Mouse (Mus musculus) inflammation-experienced regulatory T-cells, adult 6 months (primary cell): ENCODE data around the gene Dner. TPM values are rescaled to one million over a fixed set of nuclear protein-coding genes. Genes with fewer than 3 reads are reported as not detected.

Experiments used
- ATAC-seq: one replicate; pipeline ENCODE4 v1.8.0; 2017
- polyA plus RNA-seq, 3 experiments: library from polyadenylated mRNA; unstranded; fragments of 100-300 nt; shearing (Covaris generic); gene quantifications; one replicate each; pipeline ENCODE4 v1.2.1; 2017

The Dner gene
- under 1 TPM in 1 of 3 experiments, not detected in 2; 0.15 TPM for polyA plus RNA-seq

DNA sequence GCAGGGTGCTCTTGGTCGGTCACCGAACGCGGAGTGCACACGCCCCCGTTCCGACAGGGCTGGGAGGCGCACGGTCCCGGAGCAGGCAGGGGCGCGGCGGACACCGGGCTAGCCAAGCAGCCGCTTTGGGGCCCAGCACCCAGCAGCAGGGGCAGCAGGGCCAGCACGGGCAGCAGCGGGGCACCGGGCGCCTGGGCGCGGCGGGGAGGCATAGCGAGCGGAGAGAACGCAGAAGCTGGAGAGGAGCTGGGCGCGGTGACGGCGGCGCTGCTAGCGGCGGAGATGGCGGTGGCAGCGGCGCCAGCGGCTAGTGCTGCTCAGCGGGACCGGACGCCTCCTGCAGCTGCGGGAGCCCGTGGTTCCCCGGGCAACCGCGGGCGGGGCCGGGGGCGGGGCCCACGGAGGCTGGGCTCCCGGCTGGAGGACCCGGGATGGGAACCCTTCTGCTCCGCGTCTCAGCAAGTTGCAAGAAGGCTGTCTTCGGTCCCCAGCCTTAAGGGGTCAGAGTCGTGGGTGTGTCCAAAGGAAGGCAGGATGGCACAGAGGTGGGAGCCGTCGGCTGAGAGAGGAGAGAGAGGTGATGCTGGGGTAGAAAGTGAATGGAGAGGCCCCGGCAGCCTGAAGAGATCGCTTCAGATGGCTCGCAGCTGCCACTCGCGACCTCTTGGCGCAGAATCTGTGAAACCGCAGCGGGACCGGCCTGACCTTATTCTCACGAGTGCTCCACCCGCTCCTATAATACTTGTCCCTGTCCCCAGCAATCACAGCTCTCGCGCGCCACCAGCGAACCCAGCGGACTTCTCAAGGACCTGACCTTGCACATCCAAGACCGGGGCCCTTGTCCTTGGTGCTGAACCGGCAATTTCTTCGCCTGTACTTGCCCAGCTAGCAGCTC lies at the start of gene Dner:
TSS of gene Dner (minus strand) at position 705 of the 895 bp plus-strand sequence.
- no peak for ATAC-seq

DNA sequence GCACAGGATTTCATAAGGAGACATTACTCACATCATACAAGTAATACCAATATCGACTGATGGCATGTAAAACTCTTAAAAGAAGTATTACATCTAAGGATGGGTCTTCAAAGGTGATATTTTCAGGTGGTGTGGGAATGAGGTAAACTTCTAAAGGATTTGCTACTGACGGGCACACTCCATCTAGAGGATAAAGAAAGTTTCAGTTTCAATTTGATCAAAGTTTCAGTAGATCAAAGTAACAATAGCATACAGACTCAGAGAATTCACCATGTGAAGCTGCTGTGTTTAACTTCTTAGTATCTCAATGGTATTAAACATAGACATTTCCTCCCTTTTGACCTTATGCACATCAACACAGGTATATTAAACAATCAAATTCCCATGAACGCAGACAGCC lies 46.1 kb upstream of the Dner start:
- ATAC-seq, result peak; percentile 82

DNA sequence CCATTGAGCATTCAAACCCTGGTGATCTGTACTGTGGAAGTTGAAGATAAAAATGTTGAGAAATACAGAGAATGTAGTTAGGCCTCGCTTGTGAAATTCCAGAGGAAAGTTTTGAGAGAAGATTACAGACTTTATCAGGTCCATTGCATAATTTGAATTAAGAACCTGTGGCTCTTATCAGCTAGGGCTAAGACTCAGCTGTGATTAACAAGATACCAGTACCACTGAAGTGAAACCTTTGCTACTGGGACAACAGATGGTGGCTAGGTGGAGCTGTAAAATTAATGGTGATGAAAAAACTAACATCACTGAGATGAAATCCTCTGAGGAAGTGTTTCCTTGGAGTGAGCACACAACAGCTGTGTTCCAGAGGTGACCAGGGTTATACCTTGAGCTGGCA lies 44.1 kb upstream of the Dner start:
- no peak for ATAC-seq

DNA sequence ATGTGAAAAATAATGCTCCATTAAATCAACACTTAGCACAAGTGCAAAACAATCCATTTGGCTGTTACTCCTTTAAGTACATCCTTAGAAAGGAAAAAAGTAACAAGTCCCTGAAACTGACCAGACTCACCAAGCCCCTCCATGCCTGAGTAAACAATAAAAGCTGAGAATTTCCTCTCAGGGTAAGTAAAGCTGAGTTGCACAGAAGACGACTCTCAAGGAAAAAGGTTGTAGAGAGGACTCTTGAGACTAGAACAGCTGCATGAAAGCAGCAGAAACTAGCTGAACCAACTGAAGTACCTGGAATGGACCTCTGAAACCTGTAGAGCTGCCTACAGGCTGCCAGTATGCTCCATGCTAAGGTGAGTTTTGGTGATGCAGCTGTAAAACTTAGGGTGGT lies 41.1 kb upstream of the Dner start:
- ATAC-seq, result no peak

DNA sequence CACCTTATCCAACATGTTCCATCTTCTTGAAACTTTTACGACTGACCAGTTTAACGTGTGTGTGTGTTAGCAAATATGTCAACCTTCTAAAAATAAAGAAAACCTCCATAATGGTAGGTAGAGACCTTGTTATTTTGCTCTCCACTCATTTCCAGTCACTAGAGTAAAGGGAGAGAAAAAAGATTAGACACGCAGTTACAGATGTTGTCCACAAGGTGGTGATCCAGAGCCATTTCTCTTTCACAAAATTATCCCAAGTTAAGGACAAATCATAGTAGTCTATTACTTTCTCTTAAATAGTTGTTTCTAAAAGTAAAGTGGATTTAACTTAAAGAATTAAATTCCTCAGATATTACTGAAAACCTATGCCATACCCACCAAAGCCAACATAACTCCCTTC lies 37.8 kb upstream of the Dner start:
- peak; percentile 63 for ATAC-seq

DNA sequence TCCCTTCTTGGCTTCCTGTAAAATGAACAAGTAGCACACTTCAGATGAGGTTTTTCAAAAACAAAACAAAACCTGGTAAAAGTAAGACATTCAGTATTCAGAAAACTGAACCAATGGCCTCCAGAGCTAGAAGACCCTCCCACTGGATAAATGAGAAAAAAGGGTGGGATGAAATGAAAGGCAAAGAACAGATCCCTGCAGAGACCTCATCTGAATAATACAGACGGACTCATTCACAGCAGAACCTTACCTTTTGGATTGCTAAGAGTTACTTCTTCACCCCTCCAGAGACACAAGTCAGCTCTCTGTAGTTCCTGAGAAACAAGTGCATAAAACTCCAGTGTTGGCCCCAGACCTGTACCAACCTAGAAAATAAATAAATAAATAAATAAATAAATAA lies 35.7 kb upstream of the Dner start:
- ATAC-seq, result no peak

DNA sequence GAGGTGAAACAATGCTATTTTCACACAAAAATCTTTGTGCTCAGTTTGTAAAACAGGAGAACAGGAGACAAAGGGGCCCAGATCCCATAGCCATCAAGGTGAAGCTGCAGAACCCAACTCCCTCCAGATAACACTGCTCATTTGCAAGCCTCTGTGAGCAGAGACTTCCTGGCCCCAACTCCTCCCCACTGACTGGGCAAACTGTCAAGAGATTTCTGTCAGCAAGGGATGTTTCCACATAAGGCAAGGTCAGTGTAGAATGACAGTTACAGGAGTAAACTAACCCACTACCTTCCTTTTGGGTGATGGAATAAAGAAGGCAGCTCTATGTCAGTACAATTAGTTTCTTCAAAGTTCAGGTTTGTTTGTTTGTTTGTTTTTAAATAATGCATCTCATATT lies 26.8 kb upstream of the Dner start:
- ATAC-seq, result no peak

DNA sequence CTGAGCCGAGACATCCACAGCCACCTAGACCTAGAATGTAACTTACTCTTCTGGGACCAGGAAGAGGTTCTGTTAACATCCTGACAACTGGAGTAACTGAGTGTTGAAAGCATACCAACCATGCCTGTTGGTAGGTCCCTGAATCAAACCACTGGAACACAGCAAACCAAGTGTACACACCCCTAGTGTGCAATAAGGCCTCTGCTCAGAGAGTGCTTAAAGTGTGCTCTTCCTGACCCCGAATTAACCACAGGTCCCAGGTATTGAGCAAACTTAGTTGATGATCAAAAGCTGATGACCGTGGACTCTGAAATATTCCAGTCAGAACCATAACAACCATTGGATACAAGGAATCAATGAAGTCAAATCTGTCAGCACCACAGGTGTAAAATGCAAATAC lies 26.4 kb upstream of the Dner start:
- ATAC-seq, result no peak

DNA sequence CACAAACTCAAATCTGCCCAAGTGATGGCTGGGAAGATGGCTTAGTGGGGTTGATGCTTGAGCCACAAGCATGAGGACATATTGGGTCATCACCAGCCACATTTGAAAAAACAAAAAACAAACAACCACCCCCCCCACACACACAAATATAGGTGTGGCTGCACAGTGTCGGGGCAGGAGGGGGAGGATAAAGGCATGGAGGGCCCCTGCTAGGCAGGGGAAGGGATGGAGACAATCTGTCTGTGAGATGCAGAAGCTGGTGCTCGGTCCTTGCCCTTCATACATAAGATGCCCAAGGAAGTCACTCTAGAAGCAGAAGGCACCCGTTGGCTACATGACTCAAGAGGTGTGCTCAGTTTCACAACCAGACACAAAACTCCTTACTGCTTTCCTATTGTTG lies 25.9 kb upstream of the Dner start:
- no peak for ATAC-seq

DNA sequence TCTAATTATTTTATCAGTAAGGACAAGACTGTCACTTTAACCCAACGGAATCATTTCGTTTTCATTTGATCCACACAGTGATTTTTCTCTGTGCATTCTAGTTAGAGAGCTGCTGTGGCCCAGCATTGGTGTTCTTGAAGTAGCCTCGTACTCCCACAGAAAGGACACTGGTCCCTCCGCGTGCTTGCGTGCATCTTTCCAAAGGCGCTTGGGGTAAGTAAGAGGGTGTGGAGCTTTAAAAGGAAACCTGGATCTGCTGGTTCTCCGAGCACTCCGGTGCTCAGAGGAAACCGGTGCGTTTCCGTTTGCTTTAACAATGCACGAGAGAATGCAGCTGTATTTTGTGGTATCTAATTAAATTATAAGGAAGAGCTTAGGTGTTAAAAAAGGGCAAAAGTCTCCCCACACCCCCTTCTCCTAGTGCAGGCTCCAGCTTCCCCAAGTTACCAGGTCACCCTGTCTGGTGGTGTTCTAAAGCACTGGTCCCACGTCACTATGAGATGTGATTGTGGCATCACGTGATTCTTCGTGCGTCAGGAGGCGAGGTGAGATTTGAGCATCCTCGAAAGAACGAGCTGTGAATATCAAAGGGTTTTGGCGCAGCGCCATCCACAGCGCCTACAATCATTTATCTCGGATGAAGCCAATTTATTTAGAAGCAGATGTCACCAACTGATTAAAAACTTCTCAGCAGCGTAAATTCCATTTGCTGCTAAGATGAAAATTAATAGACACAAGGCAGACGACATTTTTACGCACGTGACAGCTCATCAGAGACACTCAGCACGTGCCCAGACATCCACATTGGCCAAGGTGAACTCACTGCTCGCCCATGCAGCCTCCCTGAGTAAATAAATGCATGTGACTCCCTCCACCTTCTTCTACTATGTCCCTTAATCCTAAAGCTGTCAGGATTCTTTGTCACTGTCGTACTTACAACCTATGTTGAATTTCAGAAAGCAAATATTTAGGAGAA lies 14.1 kb upstream of the Dner start:
- ATAC-seq, result no peak

DNA sequence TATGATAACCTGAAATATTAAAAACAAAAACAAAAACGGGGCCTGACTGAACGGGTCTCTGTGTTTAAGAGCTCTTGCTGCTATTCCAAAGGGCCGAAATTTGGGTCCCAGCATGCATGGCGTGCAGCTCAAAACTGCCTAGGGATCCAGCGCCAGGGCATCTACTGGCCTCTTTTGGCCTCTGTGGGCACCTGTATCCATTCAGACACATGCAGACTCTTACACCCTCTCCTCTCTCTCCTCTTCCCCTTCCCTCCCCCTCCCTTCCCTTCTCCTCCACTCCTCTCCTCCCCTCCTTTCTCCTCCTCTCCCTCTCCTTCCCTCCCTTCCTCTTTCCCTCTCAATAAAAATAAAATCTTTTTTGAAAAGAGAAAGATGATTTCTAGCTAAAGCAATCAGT lies 13.4 kb upstream of the Dner start:
- no peak for ATAC-seq

DNA sequence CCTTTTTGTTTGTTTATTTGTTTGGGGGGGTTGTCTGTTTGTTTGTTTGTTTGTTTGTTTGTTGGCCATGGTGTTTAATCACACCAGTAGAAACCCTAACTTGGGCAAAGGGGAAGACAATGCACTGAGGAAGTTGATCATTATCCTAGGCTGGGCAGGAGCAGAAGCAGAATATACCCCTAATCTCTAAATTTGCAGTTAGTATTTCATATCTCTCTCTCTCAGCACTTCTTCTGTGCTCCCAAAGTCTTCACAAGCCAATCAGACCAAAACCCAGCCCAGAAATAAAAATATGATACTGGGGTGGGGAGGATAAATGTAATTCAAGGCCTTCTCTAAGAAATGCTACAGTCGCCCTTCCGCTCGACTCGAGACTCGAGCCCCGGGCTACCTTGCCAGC lies 4.2 kb upstream of the Dner start:
- ATAC-seq, result no peak

DNA sequence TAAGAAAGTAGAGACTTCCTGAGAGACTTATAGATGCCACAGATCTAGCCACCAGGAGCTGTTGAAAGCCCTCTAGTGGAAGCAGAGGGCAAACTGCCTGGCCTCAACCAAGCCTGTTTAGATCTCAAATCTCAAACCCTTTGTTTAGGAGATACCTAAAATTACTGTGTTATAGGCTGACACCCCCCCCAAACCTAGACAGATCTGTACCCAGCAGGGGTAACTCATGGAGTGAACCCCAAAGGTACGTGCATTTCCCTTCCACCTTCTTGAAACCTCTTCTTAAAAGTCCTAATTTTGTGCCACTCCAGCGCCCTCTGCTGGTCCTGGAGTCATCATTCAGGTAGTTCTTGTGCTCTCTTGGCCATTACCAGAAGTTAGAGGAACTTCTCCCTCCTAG lies 1.1 kb upstream of the Dner start:
- no peak for ATAC-seq

DNA sequence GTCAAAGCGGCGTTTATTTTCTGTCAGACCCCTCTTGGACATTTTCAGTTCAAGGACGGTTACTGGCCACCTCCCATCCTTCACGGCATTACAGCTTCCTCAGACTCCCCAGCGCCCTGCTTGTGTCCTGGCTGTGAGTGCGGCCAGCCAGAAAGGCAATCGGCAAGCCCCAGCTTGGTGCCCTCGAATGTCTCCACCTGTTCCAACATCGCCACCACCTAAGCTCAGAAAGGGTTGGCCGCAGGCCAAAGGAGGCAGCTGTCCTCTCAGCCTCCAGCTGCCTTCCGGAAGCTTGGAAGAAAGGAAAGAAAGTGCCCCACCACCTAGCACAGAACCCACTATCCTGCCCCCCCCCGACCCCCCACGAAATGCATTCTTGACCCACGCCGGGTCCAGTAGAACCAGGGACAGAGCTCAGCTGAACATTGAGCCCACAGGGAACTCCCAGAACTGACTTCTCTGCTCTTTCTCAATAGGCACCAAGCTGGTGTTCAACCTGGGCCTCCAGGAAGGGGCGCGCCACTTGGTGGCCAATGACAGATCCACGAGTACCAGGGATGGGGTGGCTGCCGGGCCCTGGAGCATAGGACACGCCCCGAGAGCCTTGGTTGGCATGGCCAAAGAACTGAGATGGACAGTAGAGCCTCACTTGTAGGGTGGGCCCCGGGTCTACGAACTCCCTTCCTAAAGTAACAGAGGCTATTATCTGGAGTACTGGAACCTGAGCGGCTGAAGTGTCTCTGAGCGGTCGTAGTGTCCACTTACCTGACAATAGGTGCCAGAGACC lies 1.1 kb downstream of the Dner start:
- no peak for ATAC-seq

DNA sequence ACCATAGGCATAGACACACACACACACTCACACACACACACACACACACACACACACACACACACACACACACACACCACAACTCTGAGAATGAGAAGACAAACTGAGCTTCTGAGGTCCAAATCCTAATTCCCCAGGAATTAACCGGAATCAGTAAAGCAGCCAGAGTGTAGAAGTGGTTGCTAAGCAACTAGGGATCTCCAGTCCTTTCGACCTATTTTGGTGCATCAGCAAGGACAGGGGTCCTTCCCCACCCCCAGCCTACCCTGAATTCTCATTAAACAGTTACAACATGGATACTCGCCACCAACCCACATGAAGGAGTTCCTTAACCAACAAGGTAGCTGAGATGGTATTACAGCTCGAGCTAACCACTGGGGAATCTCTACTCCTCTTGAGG lies 18.1 kb downstream of the Dner start:
- no peak for ATAC-seq

DNA sequence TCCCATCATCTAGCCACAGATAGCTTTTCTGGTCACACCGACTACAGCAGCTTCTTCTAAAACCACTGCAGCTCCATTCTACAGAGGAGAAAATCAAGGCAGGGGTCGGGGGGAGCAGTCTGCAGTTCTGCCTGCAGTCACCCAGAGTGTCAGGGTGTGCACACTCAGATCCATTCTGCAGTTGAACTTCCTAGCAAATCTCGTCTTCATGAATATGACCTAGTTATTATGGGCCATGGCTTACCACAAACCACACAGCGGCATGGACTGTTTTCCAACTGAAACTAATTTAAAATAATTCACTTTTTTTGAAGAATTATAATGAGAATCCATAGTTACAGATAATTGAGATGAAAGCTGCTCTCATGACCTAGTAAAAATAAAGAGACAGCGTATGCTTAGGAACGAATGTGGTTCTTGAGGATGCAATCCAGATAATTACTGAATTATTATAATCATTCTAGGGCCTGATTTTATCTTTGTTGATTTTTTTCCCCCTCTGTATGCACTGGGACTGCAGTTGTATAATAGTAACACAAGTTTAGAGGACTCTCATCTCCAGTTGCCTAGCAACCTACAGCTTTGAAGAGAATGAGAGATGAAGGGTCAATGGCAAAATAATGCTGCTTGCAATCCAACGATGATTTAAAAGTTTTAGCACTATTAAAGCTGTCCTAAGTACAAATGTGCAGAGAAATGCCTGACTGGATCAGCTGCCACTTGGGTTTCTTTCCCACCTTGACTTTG lies 27.7 kb downstream of the Dner start:
- no peak for ATAC-seq

DNA sequence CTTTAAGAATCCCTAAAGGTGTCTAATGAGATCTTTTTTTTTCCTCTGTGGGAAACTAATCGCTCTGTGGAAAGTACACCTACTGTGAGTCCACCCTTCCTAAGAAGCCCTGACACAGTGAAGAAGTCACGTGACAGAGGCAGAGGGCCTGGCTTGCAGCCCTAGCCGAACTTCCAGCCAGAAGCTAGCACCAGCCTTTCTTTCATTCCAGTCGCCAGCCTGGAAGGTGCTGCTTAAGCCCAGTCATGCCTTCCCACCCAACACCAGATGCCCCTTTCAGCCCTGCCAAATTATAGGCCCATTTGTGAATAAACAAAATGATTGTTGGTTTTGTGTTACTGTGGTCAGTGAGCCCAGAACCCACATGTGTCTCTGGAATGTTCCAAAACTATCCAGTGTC lies 28.4 kb downstream of the Dner start:
- no peak for ATAC-seq

DNA sequence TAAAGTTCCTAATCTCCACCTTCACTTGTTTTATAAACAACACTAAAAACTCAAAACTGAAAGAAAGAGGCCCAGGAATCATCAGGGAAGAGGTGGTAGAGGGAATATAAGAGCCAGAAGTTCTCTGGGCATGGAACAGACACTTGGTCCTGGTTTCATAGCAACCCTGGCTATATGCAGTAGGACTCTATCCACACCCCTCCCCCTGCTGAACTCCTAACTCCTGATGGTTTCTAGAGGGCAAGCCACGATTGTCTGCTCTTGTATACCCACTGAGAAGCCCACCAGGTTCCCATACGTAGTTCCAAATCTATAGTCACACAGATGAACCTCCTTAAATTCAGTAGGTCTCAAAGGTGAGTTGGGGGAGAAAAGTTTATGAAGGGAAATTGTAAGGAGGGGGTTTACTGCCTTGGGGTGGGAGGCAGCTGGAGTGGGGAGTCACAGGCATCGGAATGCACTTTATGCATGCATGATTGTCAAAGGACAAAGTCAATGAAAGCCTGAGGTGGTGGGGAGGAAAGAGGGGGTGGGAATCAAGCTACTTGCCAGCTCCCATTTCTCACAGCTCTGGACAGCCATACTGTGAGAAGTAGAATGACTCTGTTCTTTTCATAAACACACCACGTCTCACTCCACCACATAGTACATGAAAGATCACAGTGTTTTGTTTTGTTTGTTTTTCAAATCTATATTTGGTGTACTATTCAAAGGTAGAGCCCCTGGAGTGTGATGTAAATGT lies 31.5 kb downstream of the Dner start:
- ATAC-seq, result no peak

DNA sequence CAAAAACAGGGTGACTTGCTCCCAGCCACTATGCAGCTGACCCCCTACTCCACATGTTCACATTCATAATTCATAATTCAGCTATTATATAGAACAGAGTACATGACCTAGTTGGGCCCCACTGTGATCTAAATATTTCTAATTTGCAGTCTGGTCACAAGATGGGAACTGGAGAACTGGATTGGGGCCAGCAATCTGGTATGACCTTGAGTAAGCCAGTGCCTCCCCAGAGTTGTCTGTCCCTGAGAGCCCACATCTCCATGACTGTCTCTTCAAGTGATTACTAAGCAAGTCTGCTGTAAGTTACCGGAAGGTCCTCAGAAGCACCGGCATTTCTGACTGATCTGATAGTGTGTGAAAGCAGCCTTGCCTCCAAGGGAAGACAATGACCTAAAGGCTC lies 49.2 kb downstream of the Dner start:
- ATAC-seq, result no peak

DNA sequence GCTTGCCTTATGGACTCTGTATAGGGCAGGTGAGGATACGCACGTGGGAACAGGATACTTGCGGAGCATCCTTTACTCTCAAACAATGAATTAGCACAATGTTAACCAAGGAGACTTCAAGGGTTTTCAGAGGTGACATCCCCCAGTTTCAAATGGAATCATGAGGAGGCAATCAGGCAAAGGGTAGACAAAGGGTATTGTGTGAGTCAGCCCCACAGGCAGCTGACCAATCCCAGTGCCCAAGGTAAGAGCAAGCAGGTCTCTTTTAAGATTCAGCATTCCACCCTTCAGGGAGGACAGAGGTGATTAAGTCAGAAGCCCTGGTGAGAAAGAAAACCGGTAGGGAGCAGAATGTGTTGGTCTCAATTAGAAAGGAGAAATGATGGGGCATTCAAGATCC lies 55.6 kb downstream of the Dner start:
- no peak for ATAC-seq

DNA sequence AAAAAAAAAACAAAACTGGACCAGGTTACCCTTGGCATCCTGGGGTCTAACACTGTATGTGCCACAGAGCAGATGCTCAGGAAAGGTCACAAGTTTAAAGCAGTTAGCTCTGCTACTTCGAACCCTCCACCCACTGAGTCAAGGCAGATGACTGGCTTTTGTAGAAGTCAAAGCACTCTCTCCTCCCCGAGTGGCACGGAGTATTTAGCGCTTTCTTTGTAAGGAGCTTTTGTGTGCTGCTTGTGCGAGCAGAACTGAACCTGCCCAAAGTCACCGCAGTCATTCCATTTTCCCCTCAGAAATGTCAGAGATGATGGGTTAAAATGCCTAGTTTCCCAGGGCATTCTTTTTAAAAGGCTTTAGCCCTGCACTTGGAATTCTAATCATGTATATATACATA lies 59.1 kb downstream of the Dner start:
- no peak for ATAC-seq
